In genomic region chr4:41711705-41712375, GRCm38 (mm10) we compare ENCODE assay signal across 9 mouse cellular contexts. TPM values are rescaled to one million over a fixed set of nuclear protein-coding genes. Genes with fewer than 3 reads are reported as not detected.
A peak's percentile ranks its signal among the peaks of the same experiment; 100 is the strongest.
DNase-seq lines count a peak whose midpoint lies in the region; ATAC-seq and TF ChIP-seq lines count a peak whose summit lies in the region.
"Had no signal": no experiment of that assay in that cellular context is flagged by ENCODE, and none has a peak within 500 bp of the region (broad histone marks: within the 10 kb centered on the region; RNA-seq: fewer than 3 reads in every experiment).

No protein-coding gene starts in this region.

- no peak overlapping the region for H3K27ac ChIP-seq in kidney, embryonic 14.5 days (ENCODE audit: low read depth, low read length)
- no peak overlapping the region for H3K27ac ChIP-seq in hindbrain, embryonic 13.5 days
- no peak overlapping the region for H3K27ac ChIP-seq in midbrain, embryonic 16.5 days (ENCODE audit: low read length)

- H3K4me3 ChIP-seq in kidney, embryonic 14.5 days (ENCODE audit: low read length), result peak overlapping the region; percentile 76
- H3K4me3 ChIP-seq in hindbrain, embryonic 13.5 days, result peak overlapping the region; percentile 82
- H3K4me3 ChIP-seq in midbrain, embryonic 16.5 days (ENCODE audit: low read depth, low read length), result peak overlapping the region; percentile 71

- peak overlapping the region; percentile 82 for H3K9ac ChIP-seq in kidney, embryonic 14.5 days (ENCODE audit: low read depth, low read length)
- peak overlapping the region; percentile 91 for H3K9ac ChIP-seq in hindbrain, embryonic 13.5 days
- H3K9ac ChIP-seq in midbrain, embryonic 16.5 days (ENCODE audit: low read depth, low read length), result peak overlapping the region; percentile 89

- no peak for ATAC-seq in kidney, embryonic 14.5 days (ENCODE audit: low FRiP score, low TSS enrichment)
- no peak for ATAC-seq in hindbrain, embryonic 13.5 days (ENCODE audit: low FRiP score)
- ATAC-seq in midbrain, embryonic 16.5 days, result no peak

- H3K9me3 ChIP-seq in kidney, embryonic 14.5 days (ENCODE audit: control insufficient read depth, low read length), result no peaks in the 10 kb centered on the region
- H3K9me3 ChIP-seq in hindbrain, embryonic 13.5 days, result no peaks in the 10 kb centered on the region
- no peaks in the 10 kb centered on the region for H3K9me3 ChIP-seq in midbrain, embryonic 16.5 days (replicated peaks; ENCODE audit: control insufficient read depth, low read length, poor library complexity, severe bottlenecking)

- TF ChIP-seq CTCF in brain, embryonic 14.5 days (IDR thresholded peaks at IDR 0.05; ENCODE audit: borderline replicate concordance, extremely low read depth, insufficient read depth, insufficient read length), result no peak

- no peaks in the 10 kb centered on the region for H3K27me3 ChIP-seq in kidney, embryonic 14.5 days (ENCODE audit: control insufficient read depth, insufficient read depth, low read length)
- H3K27me3 ChIP-seq in hindbrain, embryonic 13.5 days, result no peaks in the 10 kb centered on the region
- no peaks in the 10 kb centered on the region for H3K27me3 ChIP-seq in midbrain, embryonic 16.5 days (ENCODE audit: control insufficient read depth, insufficient read depth, low read depth, low read length)

- peak overlapping the region; percentile 73 for H3K4me2 ChIP-seq in kidney, embryonic 14.5 days (replicated peaks; ENCODE audit: low read depth, low read length)
- peak overlapping the region; percentile 93 for H3K4me2 ChIP-seq in hindbrain, embryonic 13.5 days
- peak overlapping the region; percentile 90 for H3K4me2 ChIP-seq in midbrain, embryonic 16.5 days (ENCODE audit: low read length)

- peaks cover 14% of the 10 kb centered on the region for H3K36me3 ChIP-seq in kidney, embryonic 14.5 days (ENCODE audit: control insufficient read depth, insufficient read depth, low read length)
- H3K36me3 ChIP-seq in hindbrain, embryonic 13.5 days, result peaks cover 24% of the 10 kb centered on the region
- no peaks in the 10 kb centered on the region; the same call in 1 of the 2 replicates for H3K36me3 ChIP-seq in midbrain, embryonic 16.5 days (ENCODE audit: control insufficient read depth, insufficient read depth, low read length)

- DNase-seq in kidney, adult 11 months, result no peak
- peak; percentile 63 for DNase-seq in brain, embryonic 14.5 days (ENCODE audit: low read depth)
- DNase-seq in right cerebral cortex, postnatal 36 days (ENCODE audit: low spot score in 2 of 2), result no peak
- DNase-seq in yolk sac, embryonic 10.5 days (ENCODE audit: low spot score), result no peak
- no peak for DNase-seq in c-Kit-positive CD71-positive TER-119-positive erythroid progenitor cells, embryonic 14.5 days (ENCODE audit: low spot score)
- DNase-seq: lung, postnatal 36 days had no signal

- TF ChIP-seq POLR2A in brain, embryonic 14.5 days (IDR thresholded peaks at IDR 0.05; ENCODE audit: borderline replicate concordance, extremely low read depth, insufficient read depth, insufficient read length, poor library complexity, severe bottlenecking), result no peak

- H3K4me1 ChIP-seq in kidney, embryonic 14.5 days (ENCODE audit: control insufficient read depth, insufficient read depth, low read length), result peaks cover 19% of the 10 kb centered on the region
- H3K4me1 ChIP-seq in hindbrain, embryonic 13.5 days (replicated peaks), result peaks cover 68% of the 10 kb centered on the region
- peaks cover 44% of the 10 kb centered on the region for H3K4me1 ChIP-seq in midbrain, embryonic 16.5 days (ENCODE audit: control insufficient read depth, insufficient read depth, low read length)

- WGBS in kidney, embryonic 14.5 days, result 85% methylated on average over 16 of the region's 16 CpGs
- WGBS in hindbrain, embryonic 13.5 days, result 79% methylated on average over 16 of the region's 16 CpGs
- 72% methylated on average over 16 of the region's 16 CpGs for WGBS in midbrain, embryonic 16.5 days

RNA-seq across cellular contexts. Expression of gene Rpp25l, which starts 1.5 kb away (rescaled TPM):
- 86.2 and 91.3 TPM in 2 replicates for polyA plus RNA-seq in kidney, embryonic 14.5 days (2014; fragmentation: Nextera tagmentation; extraction: Ambion mirVana)
- polyA plus RNA-seq in brain, embryonic 14.5 days (2012; rRNA removed), result 53.9 and 79.7 TPM in 2 replicates
- polyA plus RNA-seq in hindbrain, embryonic 13.5 days (2015; fragmentation: Nextera tagmentation; extraction: Ambion mirVana), result 63.0 and 66.8 TPM in 2 replicates
- polyA plus RNA-seq in midbrain, embryonic 16.5 days (2015; fragmentation: Nextera tagmentation; extraction: Ambion mirVana), result 52.3 and 52.4 TPM in 2 replicates

RNA-seq across cellular contexts. Expression of gene Dctn3, which starts 11.1 kb away (rescaled TPM):
- 107 and 114 TPM in 2 replicates for polyA plus RNA-seq in kidney, embryonic 14.5 days (2014; fragmentation: Nextera tagmentation; extraction: Ambion mirVana)
- 157 and 186 TPM in 2 replicates for polyA plus RNA-seq in brain, embryonic 14.5 days (2012; rRNA removed)
- 301 and 303 TPM in 2 replicates for polyA plus RNA-seq in hindbrain, embryonic 13.5 days (2015; fragmentation: Nextera tagmentation; extraction: Ambion mirVana)
- 295 and 313 TPM in 2 replicates for polyA plus RNA-seq in midbrain, embryonic 16.5 days (2015; fragmentation: Nextera tagmentation; extraction: Ambion mirVana)

RNA-seq across cellular contexts. Expression of gene Il11ra1, which starts 12.1 kb away (rescaled TPM):
- 122 and 125 TPM in 2 replicates for polyA plus RNA-seq in kidney, embryonic 14.5 days (2014; fragmentation: Nextera tagmentation; extraction: Ambion mirVana)
- 31.3 and 32.5 TPM in 2 replicates for polyA plus RNA-seq in brain, embryonic 14.5 days (2012; rRNA removed)
- 47.6 and 48.5 TPM in 2 replicates for polyA plus RNA-seq in hindbrain, embryonic 13.5 days (2015; fragmentation: Nextera tagmentation; extraction: Ambion mirVana)
- polyA plus RNA-seq in midbrain, embryonic 16.5 days (2015; fragmentation: Nextera tagmentation; extraction: Ambion mirVana), result 31.5 and 36.3 TPM in 2 replicates

RNA-seq across cellular contexts. Expression of gene Cntfr, which starts 15.0 kb away (rescaled TPM):
- 16.6 and 31.5 TPM in 2 replicates for polyA plus RNA-seq in kidney, embryonic 14.5 days (2014; fragmentation: Nextera tagmentation; extraction: Ambion mirVana)
- polyA plus RNA-seq in brain, embryonic 14.5 days (2012; rRNA removed), result 62.2 and 109 TPM in 2 replicates
- 24.4 and 27.8 TPM in 2 replicates for polyA plus RNA-seq in hindbrain, embryonic 13.5 days (2015; fragmentation: Nextera tagmentation; extraction: Ambion mirVana)
- polyA plus RNA-seq in midbrain, embryonic 16.5 days (2015; fragmentation: Nextera tagmentation; extraction: Ambion mirVana), result 28.1 and 28.3 TPM in 2 replicates

RNA-seq across cellular contexts. Expression of gene Arid3c, which starts 19.1 kb away (rescaled TPM):
- 0.12 TPM in 1 of 2 replicates, not detected in the other for polyA plus RNA-seq in kidney, embryonic 14.5 days (2014; fragmentation: Nextera tagmentation; extraction: Ambion mirVana)
- polyA plus RNA-seq in brain, embryonic 14.5 days (2012; rRNA removed), result 0.40 and 0.57 TPM in 2 replicates
- polyA plus RNA-seq in hindbrain, embryonic 13.5 days (2015; fragmentation: Nextera tagmentation; extraction: Ambion mirVana), result 1.1 and 2.2 TPM in 2 replicates
- 0.58 and 1.2 TPM in 2 replicates for polyA plus RNA-seq in midbrain, embryonic 16.5 days (2015; fragmentation: Nextera tagmentation; extraction: Ambion mirVana)
